Mouse (Mus musculus) midbrain, embryonic 14.5 days (tissue): Measurements from ENCODE around the gene Itga3. TPM values are rescaled to one million over a fixed set of nuclear protein-coding genes. Genes with fewer than 3 reads are reported as not detected.

Experiments used
- ATAC-seq: fragments of 200-750 bp; cut with Nextera tagmentation; 2 replicates; pipeline ENCODE4 v1.8.0; 2017; ENCODE audit warnings: moderate number of reproducible peaks, moderate library complexity; ENCODE audit not compliant: low FRiP score, low TSS enrichment
- DNase-seq: peaks from one replicate; pipeline ENCODE4 v3.0.0-alpha.2; 2015
- H3K27ac ChIP-seq: fragments of 300-500 bp; sonication (generic); replicated peaks from 2 replicates; pipeline ENCODE4 v1.5.1; 2014; ENCODE audit warnings: mild to moderate bottlenecking, low read depth, low read length, moderate library complexity
- H3K27me3 ChIP-seq: fragments of 300-500 bp; sonication (generic); 2 replicates; pipeline ENCODE4 v1.6.1; 2014; ENCODE audit warnings: low read length, control low read depth, mixed read lengths; ENCODE audit not compliant: control insufficient read depth, insufficient read depth
- H3K36me3 ChIP-seq: fragments of 300-500 bp; sonication (generic); 2 replicates; pipeline ENCODE4 v1.6.1; 2014; ENCODE audit warnings: low read length, control low read depth; ENCODE audit not compliant: control insufficient read depth, insufficient read depth
- H3K4me1 ChIP-seq: fragments of 300-500 bp; sonication (generic); 2 replicates; pipeline ENCODE4 v1.6.1; 2014; ENCODE audit warnings: mild to moderate bottlenecking, antibody characterized with exemption, low read length, control low read depth; ENCODE audit not compliant: control insufficient read depth, insufficient read depth
- H3K4me2 ChIP-seq: fragments of 300-500 bp; sonication (generic); 2 replicates; pipeline ENCODE4 v1.6.1; 2014; ENCODE audit warnings: mild to moderate bottlenecking, low read length, moderate library complexity
- H3K4me3 ChIP-seq: fragments of 300-500 bp; sonication (generic); replicated peaks from 2 replicates; pipeline ENCODE4 v1.5.1; 2014; ENCODE audit warnings: low read depth, low read length
- H3K9ac ChIP-seq: fragments of 300-500 bp; sonication (generic); replicated peaks from 2 replicates; pipeline ENCODE4 v1.6.1; 2014; ENCODE audit warnings: mild to moderate bottlenecking, low read length, moderate library complexity
- H3K9me3 ChIP-seq: fragments of 300-500 bp; sonication (generic); 2 replicates; pipeline ENCODE4 v1.6.1; 2016; ENCODE audit warnings: low read length, control low read depth, mixed read lengths; ENCODE audit not compliant: control insufficient read depth
- WGBS: fragments of 180-500 bp; shearing (Covaris S2); extraction: QIAGEN DNeasy Blood & Tissue Kit; methylation state at CpG from one replicate; pipeline ENCODE4 v1.1.7; 2014; 5-methylcytosine and 5-hydroxymethylcytosine counted together
- polyA plus RNA-seq: library from polyadenylated mRNA; unstranded; fragments of >200 nt; fragmentation: Nextera tagmentation; extraction: Ambion mirVana; gene quantifications from 2 replicates; pipeline ENCODE4 v1.2.1, GENCODE M21; 2014

Itga3 gene
- 9.0 and 11.7 TPM in 2 replicates for polyA plus RNA-seq

- H3K27ac ChIP-seq, result peak within 1 kb of the TSS; percentile 68
- DNase-seq, result peak; percentile 82
- no peaks in the 10 kb centered on the region for H3K36me3 ChIP-seq
- H3K27me3 ChIP-seq, result peaks cover 16% of the 10 kb centered on the region; the same call in 1 of the 2 replicates
- H3K4me2 ChIP-seq, result peak within 1 kb of the TSS; percentile 82
- H3K4me1 ChIP-seq, result peaks cover 13% of the 10 kb centered on the region
- under 1% methylated on average over 51 of the region's 51 CpGs for WGBS
- H3K4me3 ChIP-seq, result peak within 1 kb of the TSS; percentile 53
- peak; percentile 66; the same call in 1 of the 2 replicates for ATAC-seq
- peak within 1 kb of the TSS; percentile 68 for H3K9ac ChIP-seq
- H3K9me3 ChIP-seq, result no peaks in the 10 kb centered on the region
Observed at GRCm38 (mm10) chr11:95076536-95077111, at the start of gene Itga3. Itga3 (minus strand) TSS chr11:95076801.

GRCm38 (mm10) chr11:95125366-95125948, 48.9 kb upstream of the Itga3 start:
- Histone ChIP-seq H3K9me3 (no peaks in the 10 kb centered on the region), H3K36me3 (no peaks in the 10 kb centered on the region), H3K27me3 (peaks cover 54% of the 10 kb centered on the region), H3K4me3 (no peak overlapping the region), H3K9ac (no peak overlapping the region), H3K4me1 (peaks cover 11% of the 10 kb centered on the region), H3K4me2 (no peak overlapping the region), H3K27ac (no peak overlapping the region)
- no peak for DNase-seq
- ATAC-seq, result no peak
- WGBS, result 26% methylated on average over 7 of the region's 7 CpGs

- no peaks in the 10 kb centered on the region for H3K9me3 ChIP-seq
- DNase-seq, result no peak
- peaks cover 20% of the 10 kb centered on the region for H3K4me1 ChIP-seq
- H3K27ac ChIP-seq, result no peak overlapping the region
- ATAC-seq, result no peak
- WGBS, result 20% methylated on average over 6 of the region's 6 CpGs
- peaks cover 85% of the 10 kb centered on the region for H3K27me3 ChIP-seq
- H3K4me3 ChIP-seq, result no peak overlapping the region
- H3K36me3 ChIP-seq, result no peaks in the 10 kb centered on the region
- no peak overlapping the region for H3K4me2 ChIP-seq
- no peak overlapping the region for H3K9ac ChIP-seq
Observed at GRCm38 (mm10) chr11:95122100-95122489, 45.5 kb upstream of the Itga3 start.

DNA sequence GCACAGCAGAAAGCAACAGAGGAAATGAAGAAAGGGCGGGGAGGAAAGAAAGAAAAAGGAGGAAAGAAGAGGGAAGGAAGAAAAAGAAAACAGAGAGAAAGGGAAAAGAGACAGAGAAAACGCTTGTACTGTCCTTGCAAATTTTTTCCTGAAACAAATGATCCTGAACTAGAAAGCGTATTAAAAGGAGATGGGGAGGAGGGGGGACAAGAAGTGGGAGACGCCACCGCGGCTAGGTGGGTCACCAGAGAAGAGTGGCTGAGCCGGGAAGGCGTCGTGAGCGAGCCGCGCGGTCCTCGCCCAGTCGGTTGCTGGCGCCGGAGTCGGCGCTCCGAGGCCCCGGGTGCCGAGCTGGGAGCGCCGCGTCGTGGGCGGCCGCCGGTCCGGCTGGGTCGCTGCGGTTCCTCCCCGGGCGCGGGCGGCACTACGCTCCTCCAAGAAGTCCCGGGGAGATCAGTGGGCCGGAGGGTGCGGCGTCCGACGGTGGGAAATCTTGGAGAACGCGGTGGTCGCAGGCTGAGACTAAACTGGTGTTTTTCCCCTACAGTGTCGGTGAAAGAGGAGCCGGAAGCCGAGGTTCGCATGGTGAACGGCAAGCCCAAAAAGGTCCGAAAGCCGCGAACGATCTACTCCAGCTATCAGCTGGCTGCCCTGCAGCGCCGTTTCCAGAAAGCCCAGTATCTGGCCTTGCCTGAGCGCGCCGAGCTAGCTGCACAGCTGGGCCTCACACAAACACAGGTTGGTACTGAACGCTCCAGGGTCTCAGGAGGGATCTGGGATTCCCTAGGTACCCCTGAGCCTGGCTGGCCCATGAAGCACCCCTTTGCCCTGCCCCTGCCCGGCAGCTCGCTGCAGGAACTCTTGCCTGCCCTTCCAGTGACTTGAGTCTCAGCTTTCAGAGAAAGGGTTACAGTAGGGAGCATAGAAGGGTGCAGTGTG, 44.8 kb upstream of the Itga3 start:
- no peak for DNase-seq

GRCm38 (mm10) chr11:95120633-95121020, 44.0 kb upstream of the Itga3 start:
- Histone ChIP-seq H3K4me1 (peaks cover 13% of the 10 kb centered on the region; the same call in 1 of the 2 replicates), H3K9me3 (no peaks in the 10 kb centered on the region), H3K27me3 (peaks cover 83% of the 10 kb centered on the region), H3K9ac (0 out of 2 replicates have a peak overlapping the region, but pooled peaks have one; percentile 48), H3K27ac (no peak overlapping the region), H3K36me3 (no peaks in the 10 kb centered on the region), H3K4me3 (peak overlapping the region; percentile 35), H3K4me2 (peak overlapping the region; percentile 68)
- no peak for ATAC-seq
- under 1% methylated on average over 21 of the region's 21 CpGs for WGBS
- no peak for DNase-seq

More for the DNA sequence above, 44.8 kb upstream of the Itga3 start:
- under 1% methylated on average over 63 of the region's 63 CpGs for WGBS
- H3K4me2 ChIP-seq, result peak overlapping the region; percentile 68
- no peak overlapping the region for H3K9ac ChIP-seq
- peaks cover 14% of the 10 kb centered on the region for H3K4me1 ChIP-seq
- no peaks in the 10 kb centered on the region for H3K36me3 ChIP-seq
- peaks cover 85% of the 10 kb centered on the region for H3K27me3 ChIP-seq
- no peak overlapping the region for H3K27ac ChIP-seq
- peak overlapping the region; percentile 35 for H3K4me3 ChIP-seq
- no peak for ATAC-seq
- no peaks in the 10 kb centered on the region for H3K9me3 ChIP-seq

DNA sequence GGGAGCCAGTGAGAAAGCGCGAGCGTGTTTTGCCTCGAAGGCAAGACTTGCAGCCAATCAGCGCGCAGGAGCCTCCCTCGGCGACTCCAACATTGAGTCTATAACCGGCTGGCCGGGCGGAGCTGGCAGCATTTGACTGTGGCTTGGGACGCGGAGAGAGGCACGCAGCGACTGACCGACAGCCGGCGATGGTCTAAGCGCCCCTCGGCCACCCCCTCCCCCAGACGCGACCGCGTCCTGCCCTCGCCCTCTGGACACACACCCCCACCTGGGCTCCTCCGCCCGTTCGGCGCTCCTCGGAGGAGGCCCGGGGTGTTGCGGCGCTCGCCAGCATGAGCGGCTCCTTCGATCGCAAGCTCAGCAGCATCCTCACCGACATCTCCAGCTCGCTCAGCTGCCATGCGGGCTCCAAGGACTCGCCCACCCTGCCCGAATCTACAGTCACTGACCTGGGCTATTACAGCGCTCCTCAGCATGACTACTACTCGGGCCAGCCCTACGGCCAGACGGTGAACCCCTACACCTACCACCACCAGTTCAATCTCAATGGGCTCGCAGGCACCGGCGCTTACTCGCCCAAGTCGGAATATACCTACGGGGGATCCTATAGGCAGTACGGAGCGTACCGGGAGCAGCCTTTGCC, 43.5 kb upstream of the Itga3 start, which contains the start of gene Dlx3:
Gene Dlx3 (plus strand): TSS at position 130 of the 643 bp plus-strand sequence.
- under 1% methylated on average over 55 of the region's 55 CpGs for WGBS
- 0 out of 2 replicates have a peak, but pooled peaks have one; percentile 46 for ATAC-seq
- Histone ChIP-seq H3K4me3 (peak within 1 kb of the TSS; percentile 35), H3K27me3 (peaks cover 78% of the 10 kb centered on the region), H3K4me2 (peak within 1 kb of the TSS; percentile 68), H3K4me1 (peaks cover 13% of the 10 kb centered on the region; the same call in 1 of the 2 replicates), H3K27ac (no peak within 1 kb of the TSS), H3K9ac (peak within 1 kb of the TSS; percentile 48; the same call in 1 of the 2 replicates), H3K9me3 (no peaks in the 10 kb centered on the region), H3K36me3 (no peaks in the 10 kb centered on the region)
- peak; percentile 82 for DNase-seq

DNA sequence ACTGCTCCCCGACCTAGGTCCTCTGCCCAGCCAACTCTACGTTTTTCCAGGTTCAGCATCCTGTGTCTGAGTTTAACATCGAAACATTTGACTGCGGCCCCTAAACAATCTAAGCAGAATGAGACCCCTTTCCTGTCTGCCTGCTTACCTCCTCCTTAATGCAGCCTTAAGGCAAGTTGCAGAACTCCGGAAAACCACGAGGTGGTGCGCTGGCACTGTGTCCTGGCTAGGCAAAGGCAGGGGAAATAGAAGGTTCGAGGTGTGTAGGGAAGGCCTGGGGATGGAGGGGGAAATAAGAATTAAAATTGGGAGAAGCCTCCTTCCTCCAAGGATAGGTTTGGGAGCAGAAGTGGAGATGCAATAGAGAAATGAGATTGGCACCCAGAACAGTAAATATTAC, 41.9 kb upstream of the Itga3 start:
- 3% methylated on average over 8 of the region's 8 CpGs for WGBS
- no peak overlapping the region for H3K9ac ChIP-seq
- DNase-seq, result peak; percentile 89

DNA sequence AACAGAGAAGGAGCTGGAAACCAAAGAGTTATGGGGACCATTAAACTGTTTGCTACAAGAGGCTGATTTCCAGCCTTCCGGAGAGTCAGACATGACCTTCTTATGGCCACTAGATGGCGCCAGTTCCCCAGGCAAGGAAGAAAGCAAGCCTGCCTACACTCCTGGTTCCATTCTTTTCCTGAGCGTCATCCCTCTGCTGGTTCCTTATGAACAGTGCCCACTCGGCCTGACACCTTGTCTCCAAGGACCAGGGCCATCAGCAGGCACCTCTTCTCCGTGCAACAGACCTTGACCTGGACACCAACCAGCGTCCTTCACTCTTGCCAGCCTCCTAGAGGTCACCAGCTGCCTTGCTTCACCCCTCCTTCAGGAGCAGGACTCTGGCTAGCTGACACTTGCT, 40.4 kb upstream of the Itga3 start:
- H3K27me3 ChIP-seq, result peaks cover 47% of the 10 kb centered on the region
- no peak overlapping the region for H3K4me3 ChIP-seq
- no peaks in the 10 kb centered on the region for H3K36me3 ChIP-seq
- H3K9ac ChIP-seq, result no peak overlapping the region
- ATAC-seq, result peak; percentile 70; the same call in 1 of the 2 replicates
- no peaks in the 10 kb centered on the region for H3K9me3 ChIP-seq
- H3K27ac ChIP-seq, result no peak overlapping the region
- peak; percentile 94 for DNase-seq
- peaks cover 13% of the 10 kb centered on the region; the same call in 1 of the 2 replicates for H3K4me1 ChIP-seq
- WGBS, result 3% methylated on average over 6 of the region's 6 CpGs
- no peak overlapping the region for H3K4me2 ChIP-seq

More for the DNA sequence above, 41.9 kb upstream of the Itga3 start:
- Histone ChIP-seq H3K4me2 (no peak overlapping the region), H3K9me3 (no peaks in the 10 kb centered on the region), H3K4me3 (no peak overlapping the region), H3K27ac (no peak overlapping the region), H3K36me3 (no peaks in the 10 kb centered on the region), H3K4me1 (peaks cover 13% of the 10 kb centered on the region; the same call in 1 of the 2 replicates), H3K27me3 (peaks cover 62% of the 10 kb centered on the region)
- ATAC-seq, result no peak
